Mouse (Mus musculus): ENCODE data around the gene Mphosph9.

DNA sequence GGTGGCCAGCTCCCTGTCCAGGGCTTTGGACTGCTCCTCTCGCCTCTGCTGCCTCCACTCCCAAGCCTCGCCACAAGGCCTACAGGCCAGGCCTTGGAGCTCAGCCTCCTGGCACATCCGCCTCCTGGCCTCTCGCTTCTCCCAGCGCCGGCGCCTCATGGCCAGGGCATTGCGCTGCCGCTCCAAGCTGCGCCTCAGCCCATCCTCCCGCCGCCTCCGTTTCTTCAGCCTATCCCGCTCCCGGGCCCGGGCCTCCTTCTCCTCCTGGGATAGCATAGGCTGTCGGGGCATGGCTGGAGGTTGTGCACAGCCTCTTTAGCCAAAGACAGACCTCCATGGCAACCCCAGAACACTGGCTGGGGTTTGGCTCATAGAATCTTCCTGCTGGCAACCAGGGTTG is 21.4 kb upstream of the Mphosph9 start:
- no peak for TF ChIP-seq CTCF (IDR thresholded peaks at IDR 0.05; ENCODE audit: low read depth)
- TF ChIP-seq EP300 (IDR thresholded peaks at IDR 0.05; ENCODE audit: low read depth): no peak
